ENCODE assay signal across 10 mouse cellular contexts in the genomic region with DNA sequence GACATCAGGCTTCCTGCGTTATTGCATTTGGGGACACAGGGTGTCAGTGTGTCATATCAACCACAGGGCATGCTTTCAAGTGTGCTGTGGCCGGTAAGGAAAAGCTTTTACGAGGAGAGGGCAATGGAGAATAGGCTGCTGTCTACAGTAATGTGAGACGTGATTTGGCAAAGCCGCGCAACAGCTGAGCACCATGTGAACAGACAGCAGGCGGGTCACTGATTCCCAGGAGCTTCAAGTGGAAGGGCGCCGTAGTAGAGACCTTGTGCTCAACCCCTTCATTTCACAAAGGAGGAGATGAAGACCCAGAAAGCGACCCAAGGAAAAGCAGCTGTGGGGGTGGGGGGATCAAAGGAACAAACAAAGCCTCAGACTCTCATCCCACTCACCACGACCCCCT.
A peak's percentile ranks its signal among the peaks of the same experiment; 100 is the strongest.
DNase-seq lines count a peak whose midpoint lies in the region; ATAC-seq lines count a peak whose summit lies in the region.
"Had no signal": no experiment of that assay in that cellular context is flagged by ENCODE, and none has a peak within 500 bp of the region (broad histone marks: within the 10 kb centered on the region; RNA-seq: fewer than 3 reads in every experiment).

No protein-coding gene starts in this region.

- no peak overlapping the region for H3K27ac ChIP-seq in heart, embryonic 11.5 days (ENCODE audit: low read depth, low read length)
- H3K27ac ChIP-seq in forebrain, embryonic 16.5 days (ENCODE audit: low read length) = no peak overlapping the region
- H3K27ac ChIP-seq in limb, embryonic 12.5 days = no peak overlapping the region
- H3K27ac ChIP-seq: layer of hippocampus, adult 2 months had no signal

- H3K9ac ChIP-seq in heart, embryonic 11.5 days (ENCODE audit: low read depth, low read length) = no peak overlapping the region
- H3K9ac ChIP-seq in forebrain, embryonic 16.5 days (replicated peaks; ENCODE audit: low read depth, low read length) = no peak overlapping the region
- H3K9ac ChIP-seq in limb, embryonic 12.5 days (replicated peaks) = no peak overlapping the region

- ATAC-seq in heart, embryonic 11.5 days (replicated peaks; ENCODE audit: insufficient number of reproducible peaks, low FRiP score, low TSS enrichment) = no peak; the same call in 1 of the 2 replicates
- ATAC-seq in forebrain, embryonic 16.5 days = 0 out of 2 replicates have a peak, but pooled peaks have one; percentile 27
- ATAC-seq in limb, embryonic 12.5 days (ENCODE audit: insufficient number of reproducible peaks, insufficient read depth, low FRiP score, low TSS enrichment, low read depth) = peak; percentile 48; the same call in 1 of the 2 replicates

- no peaks in the 10 kb centered on the region for H3K9me3 ChIP-seq in heart, embryonic 11.5 days (replicated peaks; ENCODE audit: control insufficient read depth, low read length)
- H3K9me3 ChIP-seq in forebrain, embryonic 16.5 days (ENCODE audit: control insufficient read depth, low read length) = no peaks in the 10 kb centered on the region
- 0 out of 2 replicates have a peak, but pooled peaks cover under 1% of the 10 kb centered on the region for H3K9me3 ChIP-seq in limb, embryonic 12.5 days

- WGBS in heart, embryonic 11.5 days (ENCODE audit: insufficient replicate concordance) = 77% methylated on average over 11 of the region's 11 CpGs
- WGBS in forebrain, embryonic 16.5 days = 64% methylated on average over 11 of the region's 11 CpGs
- WGBS in limb, embryonic 12.5 days = 59% methylated on average over 11 of the region's 11 CpGs

- DNase-seq in heart, postnatal 4 days = peak; percentile 20
- peak; percentile 35 for DNase-seq in ES-CJ7 (ENCODE audit: low read depth, low spot score)
- DNase-seq in thymus, postnatal 0 days (ENCODE audit: low spot score) = no peak
- DNase-seq in urinary bladder, adult 2 months (ENCODE audit: low spot score) = no peak
- DNase-seq: lung, postnatal 4 days had no signal

- H3K4me3 ChIP-seq in heart, embryonic 11.5 days (ENCODE audit: low read depth, low read length) = no peak overlapping the region
- H3K4me3 ChIP-seq in forebrain, embryonic 16.5 days (replicated peaks; ENCODE audit: low read length) = no peak overlapping the region
- no peak overlapping the region for H3K4me3 ChIP-seq in limb, embryonic 12.5 days (replicated peaks)
- H3K4me3 ChIP-seq: layer of hippocampus, adult 2 months had no signal

- peaks cover 10% of the 10 kb centered on the region for H3K4me1 ChIP-seq in heart, embryonic 11.5 days (ENCODE audit: control insufficient read depth, insufficient read depth, low read length)
- peaks cover 10% of the 10 kb centered on the region for H3K4me1 ChIP-seq in forebrain, embryonic 16.5 days (replicated peaks; ENCODE audit: control insufficient read depth, insufficient read depth, low read length)
- peaks cover 33% of the 10 kb centered on the region for H3K4me1 ChIP-seq in limb, embryonic 12.5 days (replicated peaks)

- H3K36me3 ChIP-seq in heart, embryonic 11.5 days (ENCODE audit: control insufficient read depth, insufficient read depth, low read length) = no peaks in the 10 kb centered on the region; the same call in 1 of the 2 replicates
- H3K36me3 ChIP-seq in forebrain, embryonic 16.5 days (ENCODE audit: control insufficient read depth, insufficient read depth) = no peaks in the 10 kb centered on the region
- H3K36me3 ChIP-seq in limb, embryonic 12.5 days = no peaks in the 10 kb centered on the region

- H3K4me2 ChIP-seq in heart, embryonic 11.5 days = no peak overlapping the region
- no peak overlapping the region for H3K4me2 ChIP-seq in forebrain, embryonic 16.5 days (ENCODE audit: low read length)
- no peak overlapping the region for H3K4me2 ChIP-seq in limb, embryonic 12.5 days

- no peaks in the 10 kb centered on the region for H3K27me3 ChIP-seq in heart, embryonic 11.5 days (ENCODE audit: control insufficient read depth, insufficient read depth, low read length)
- no peaks in the 10 kb centered on the region for H3K27me3 ChIP-seq in forebrain, embryonic 16.5 days (replicated peaks; ENCODE audit: control insufficient read depth, insufficient read depth, low read length)
- no peaks in the 10 kb centered on the region for H3K27me3 ChIP-seq in limb, embryonic 12.5 days
- H3K27me3 ChIP-seq: CH12.LX had no signal

Comparison
In these comparisons a context has a peak if more than half of its experiments do, and no peak if none do; other contexts are left out.
1. DNase-seq: peak in heart, postnatal 4 days (single experiment) and ES-CJ7 (single experiment); none in thymus, postnatal 0 days (single experiment) and urinary bladder, adult 2 months (single experiment).